Mouse (Mus musculus): Measurements from ENCODE around the gene Nqo2. TPM values are rescaled to one million over a fixed set of nuclear protein-coding genes. Genes with fewer than 3 reads are reported as not detected.
A peak's percentile ranks its signal among the peaks of the same experiment; 100 is the strongest.

Gene Nqo2
- total RNA-seq, 1 experiment from 2014 or later = 75.1 TPM

GRCm38 (mm10) chr13:33989625-33990024 lies 25.1 kb downstream of the Nqo2 start:
- DNase-seq = no peak

GRCm38 (mm10) chr13:33995197-33995596 lies 30.7 kb downstream of the Nqo2 start:
- DNase-seq = peak; percentile 73

GRCm38 (mm10) chr13:34002058-34003006 lies 37.8 kb downstream of the Nqo2 start, which contains the start of the genes Ripk1 and Serpinb6a:
TSS of gene Ripk1 (plus strand) at chr13:34002363.
TSS of gene Serpinb6a (minus strand) at chr13:34002794.
- peak; percentile 90 for DNase-seq

GRCm38 (mm10) chr13:34003058-34003457 lies 38.6 kb downstream of the Nqo2 start:
- DNase-seq = no peak

- DNase-seq = no peak
These were observed 42.7 kb downstream of the Nqo2 start for GRCm38 (mm10) chr13:34007234-34007633.

GRCm38 (mm10) chr13:34016927-34017569 lies 52.6 kb downstream of the Nqo2 start:
- DNase-seq = no peak

GRCm38 (mm10) chr13:34018521-34018920 lies 54.0 kb downstream of the Nqo2 start:
- no peak for DNase-seq

- DNase-seq = no peak
These were observed 57.5 kb downstream of the Nqo2 start for GRCm38 (mm10) chr13:34021998-34022397.

- no peak for DNase-seq
These were observed 67.6 kb downstream of the Nqo2 start for GRCm38 (mm10) chr13:34032041-34032440.

- DNase-seq = no peak
These were observed 70.9 kb downstream of the Nqo2 start for GRCm38 (mm10) chr13:34035424-34035823.

- no peak for DNase-seq
These were observed 72.2 kb downstream of the Nqo2 start for GRCm38 (mm10) chr13:34036726-34037125.

- DNase-seq = peak; percentile 95
These were observed 72.9 kb downstream of the Nqo2 start, which contains the start of gene Bphl for GRCm38 (mm10) chr13:34037172-34038055. TSS of gene Bphl (plus strand) at chr13:34037597.

- no peak for DNase-seq
These were observed 73.6 kb downstream of the Nqo2 start for GRCm38 (mm10) chr13:34038056-34038432.

Other genes starting within 250 kb of the Nqo2 start
- not detected in 2 replicates for gene Serpinb6e, start 121.3 kb upstream of the Nqo2 start, total RNA-seq (2021)
- not detected in 2 replicates for gene Serpinb6c, start 59.0 kb upstream of the Nqo2 start, total RNA-seq (2021)
- gene Ripk1, start 37.7 kb downstream of the Nqo2 start, total RNA-seq (2021) = 35.0 and 35.3 TPM in 2 replicates
- gene Serpinb6a, start 38.1 kb downstream of the Nqo2 start, total RNA-seq (2021) = 497 and 541 TPM in 2 replicates
- gene Bphl, start 72.9 kb downstream of the Nqo2 start, total RNA-seq (2021) = 89.9 and 96.6 TPM in 2 replicates
- 17.8 and 23.2 TPM in 2 replicates for gene Tubb2a, start 113.3 kb downstream of the Nqo2 start, total RNA-seq (2021)
- gene Tubb2b, start 165.8 kb downstream of the Nqo2 start, total RNA-seq (2021) = 0.71 and 0.76 TPM in 2 replicates
- 29.7 and 29.9 TPM in 2 replicates for gene Psmg4, start 198.3 kb downstream of the Nqo2 start, total RNA-seq (2021)

All from adrenal gland, postnatal 25 days (tissue).